Mouse (Mus musculus): ENCODE data around the gene Ccm2l. TPM values are rescaled to one million over a fixed set of nuclear protein-coding genes. Genes with fewer than 3 reads are reported as not detected.
A peak's percentile ranks its signal among the peaks of the same experiment; 100 is the strongest.

Ccm2l gene
- total and polyA plus RNA-seq, 3 experiments = 13.3 to 43.4 (median 15.9) TPM

- WGBS = 65% methylated on average over 5 of the region's 5 CpGs
- Histone ChIP-seq H3K9ac (ENCODE audit: low read depth, low read length) (no peak overlapping the region), H3K36me3 (ENCODE audit: control insufficient read depth, insufficient read depth, low read length) (no peaks in the 10 kb centered on the region), H3K4me1 (ENCODE audit: control insufficient read depth, insufficient read depth, low read length) (no peaks in the 10 kb centered on the region), H3K4me3 (no peak overlapping the region), H3K27ac (no peak overlapping the region), H3K27me3 (ENCODE audit: control insufficient read depth, insufficient read depth, low read length) (peaks cover 6% of the 10 kb centered on the region), H3K79me2 (replicated peaks; ENCODE audit: control insufficient read depth, insufficient read depth, low read length) (no peaks in the 10 kb centered on the region)
- intact Hi-C loops (cut with DNase I) = no loop called here
- TF ChIP-seq CTCF (IDR thresholded peaks at IDR 0.05) (no peak), POLR2A (IDR thresholded peaks at IDR 0.05; ENCODE audit: insufficient read depth, low read depth, low read length) (no peak), EP300 (IDR thresholded peaks at IDR 0.05; ENCODE audit: insufficient read depth, low read depth, low read length) (no peak)
- DNase-seq = no peak
Measured at GRCm38 (mm10) chr2:153033545-153034230, 32.1 kb upstream of the Ccm2l start.

GRCm38 (mm10) chr2:153036690-153037089 is 29.1 kb upstream of the Ccm2l start:
- DNase-seq = no peak
- no peak for TF ChIP-seq EP300 (IDR thresholded peaks at IDR 0.05; ENCODE audit: insufficient read depth, low read depth, low read length)
- TF ChIP-seq POLR2A (IDR thresholded peaks at IDR 0.05; ENCODE audit: insufficient read depth, low read depth, low read length) = no peak
- TF ChIP-seq CTCF (IDR thresholded peaks at IDR 0.05) = no peak
- no peak overlapping the region for H3K27ac ChIP-seq
- no peak overlapping the region for H3K4me3 ChIP-seq
- H3K27me3 ChIP-seq (ENCODE audit: control insufficient read depth, insufficient read depth, low read length) = peaks cover 6% of the 10 kb centered on the region
- no peak overlapping the region for H3K9ac ChIP-seq (ENCODE audit: low read depth, low read length)
- H3K4me1 ChIP-seq (ENCODE audit: control insufficient read depth, insufficient read depth, low read length) = no peaks in the 10 kb centered on the region
- no peaks in the 10 kb centered on the region for H3K79me2 ChIP-seq (replicated peaks; ENCODE audit: control insufficient read depth, insufficient read depth, low read length)
- H3K36me3 ChIP-seq (ENCODE audit: control insufficient read depth, insufficient read depth, low read length) = no peaks in the 10 kb centered on the region
- 4% methylated on average over 2 of the region's 2 CpGs for WGBS
- intact Hi-C loops (cut with DNase I) = no loop called here

GRCm38 (mm10) chr2:153043886-153044285 is 21.9 kb upstream of the Ccm2l start:
- WGBS = 45% methylated on average over 3 of the region's 3 CpGs
- H3K27me3 ChIP-seq (ENCODE audit: control insufficient read depth, insufficient read depth, low read length) = no peaks in the 10 kb centered on the region
- no peak overlapping the region for H3K9ac ChIP-seq (ENCODE audit: low read depth, low read length)
- no peak for DNase-seq
- H3K4me1 ChIP-seq (ENCODE audit: control insufficient read depth, insufficient read depth, low read length) = no peaks in the 10 kb centered on the region
- TF ChIP-seq POLR2A (IDR thresholded peaks at IDR 0.05; ENCODE audit: insufficient read depth, low read depth, low read length) (no peak), EP300 (IDR thresholded peaks at IDR 0.05; ENCODE audit: insufficient read depth, low read depth, low read length) (no peak), CTCF (IDR thresholded peaks at IDR 0.05) (no peak)
- no peak overlapping the region for H3K4me3 ChIP-seq
- intact Hi-C loops (cut with DNase I) = no loop called here
- no peaks in the 10 kb centered on the region for H3K36me3 ChIP-seq (ENCODE audit: control insufficient read depth, insufficient read depth, low read length)
- H3K79me2 ChIP-seq (replicated peaks; ENCODE audit: control insufficient read depth, insufficient read depth, low read length) = no peaks in the 10 kb centered on the region
- H3K27ac ChIP-seq = no peak overlapping the region

GRCm38 (mm10) chr2:153045884-153046299 is 19.9 kb upstream of the Ccm2l start:
- Histone ChIP-seq H3K27me3 (ENCODE audit: control insufficient read depth, insufficient read depth, low read length) (no peaks in the 10 kb centered on the region), H3K79me2 (replicated peaks; ENCODE audit: control insufficient read depth, insufficient read depth, low read length) (no peaks in the 10 kb centered on the region), H3K4me3 (no peak overlapping the region), H3K36me3 (ENCODE audit: control insufficient read depth, insufficient read depth, low read length) (no peaks in the 10 kb centered on the region), H3K9ac (ENCODE audit: low read depth, low read length) (no peak overlapping the region), H3K27ac (no peak overlapping the region), H3K4me1 (ENCODE audit: control insufficient read depth, insufficient read depth, low read length) (no peaks in the 10 kb centered on the region)
- no peak for DNase-seq
- WGBS = 20% methylated on average over 8 of the region's 8 CpGs
- intact Hi-C loops (cut with DNase I) = no loop called here
- no peak for TF ChIP-seq EP300 (IDR thresholded peaks at IDR 0.05; ENCODE audit: insufficient read depth, low read depth, low read length)
- no peak for TF ChIP-seq CTCF (IDR thresholded peaks at IDR 0.05)
- no peak for TF ChIP-seq POLR2A (IDR thresholded peaks at IDR 0.05; ENCODE audit: insufficient read depth, low read depth, low read length)

- H3K9ac ChIP-seq (ENCODE audit: low read depth, low read length) = no peak overlapping the region
- intact Hi-C loops (cut with DNase I) = loop anchor here (1.0 kb wide), 2 partner anchors 33 to 95 kb away; no protein-coding TSS in a partner anchor
- WGBS = 33% methylated on average over 17 of the region's 17 CpGs
- H3K4me1 ChIP-seq (ENCODE audit: control insufficient read depth, insufficient read depth, low read length) = no peaks in the 10 kb centered on the region
- no peaks in the 10 kb centered on the region for H3K79me2 ChIP-seq (replicated peaks; ENCODE audit: control insufficient read depth, insufficient read depth, low read length)
- TF ChIP-seq CTCF (IDR thresholded peaks at IDR 0.05) = peak; percentile 84
- TF ChIP-seq POLR2A (IDR thresholded peaks at IDR 0.05; ENCODE audit: insufficient read depth, low read depth, low read length) = no peak
- TF ChIP-seq EP300 (IDR thresholded peaks at IDR 0.05; ENCODE audit: insufficient read depth, low read depth, low read length) = peak; percentile 53; the same call in 1 of the 2 replicates
- DNase-seq = peak; percentile 40 to 70
- no peaks in the 10 kb centered on the region for H3K36me3 ChIP-seq (ENCODE audit: control insufficient read depth, insufficient read depth, low read length)
- no peak overlapping the region for H3K4me3 ChIP-seq
- H3K27ac ChIP-seq = no peak overlapping the region
- H3K27me3 ChIP-seq (ENCODE audit: control insufficient read depth, insufficient read depth, low read length) = peaks cover 2% of the 10 kb centered on the region; the same call in 1 of the 2 replicates
Measured at GRCm38 (mm10) chr2:153047828-153048465, 17.8 kb upstream of the Ccm2l start.

Measured in heart, adult 2 months (tissue).